Mouse (Mus musculus) hindbrain, embryonic 16.5 days (tissue): ENCODE results near the gene Zfp933. TPM values are rescaled to one million over a fixed set of nuclear protein-coding genes. Genes with fewer than 3 reads are reported as not detected.
"Not testable (repeated sequence)": the region's sequence is repeated elsewhere in the genome, so short reads cannot be mapped to it uniquely, and the experiment has no call there.

ENCODE experiments used
- ATAC-seq: fragments of 200-750 bp; cut with Nextera tagmentation; 2 replicates; pipeline ENCODE4 v1.8.0; 2017; ENCODE audit warnings: moderate TSS enrichment, moderate library complexity
- H3K27ac ChIP-seq: fragments of 300-500 bp; sonication (generic); 2 replicates; pipeline ENCODE4 v1.5.1; 2014; ENCODE audit warnings: low read depth, mild to moderate bottlenecking, control low read depth, low read length, moderate library complexity
- H3K27me3 ChIP-seq: fragments of 300-500 bp; sonication (generic); replicated peaks from 2 replicates; pipeline ENCODE4 v1.6.1; 2014; ENCODE audit warnings: low read length; ENCODE audit not compliant: control insufficient read depth, insufficient read depth
- H3K36me3 ChIP-seq: fragments of 300-500 bp; sonication (generic); 2 replicates; pipeline ENCODE4 v1.6.1; 2014; ENCODE audit warnings: mild to moderate bottlenecking, low read length, moderate library complexity, mixed read lengths; ENCODE audit not compliant: control insufficient read depth, insufficient read depth
- H3K4me1 ChIP-seq: fragments of 300-500 bp; sonication (generic); 2 replicates; pipeline ENCODE4 v1.6.1; 2014; ENCODE audit warnings: low read depth, low read length; ENCODE audit not compliant: control insufficient read depth, insufficient read depth
- H3K4me2 ChIP-seq: fragments of 300-500 bp; sonication (generic); 2 replicates; pipeline ENCODE4 v1.6.1; 2014; ENCODE audit warnings: mild to moderate bottlenecking, low read length, control low read depth, moderate library complexity
- H3K4me3 ChIP-seq: fragments of 300-500 bp; sonication (generic); 2 replicates; pipeline ENCODE4 v1.5.1; 2014; ENCODE audit warnings: mild to moderate bottlenecking, low read length, control low read depth, moderate library complexity
- H3K9ac ChIP-seq: fragments of 300-500 bp; sonication (generic); 2 replicates; pipeline ENCODE4 v1.6.1; 2014; ENCODE audit warnings: low read depth, mild to moderate bottlenecking, control low read depth, low read length, moderate library complexity
- H3K9me3 ChIP-seq: fragments of 300-500 bp; sonication (generic); 2 replicates; pipeline ENCODE4 v1.6.1; 2014; ENCODE audit warnings: mild to moderate bottlenecking, low read length, moderate library complexity; ENCODE audit not compliant: control insufficient read depth
- polyA plus RNA-seq: library from polyadenylated mRNA; unstranded; fragments of >200 nt; fragmentation: Nextera tagmentation; extraction: Ambion mirVana; gene quantifications from 2 replicates; pipeline ENCODE4 v1.2.1, GENCODE M21; 2015

The Zfp933 gene
- polyA plus RNA-seq, 1 experiment from 2014 or later, result 6.2 TPM

DNA sequence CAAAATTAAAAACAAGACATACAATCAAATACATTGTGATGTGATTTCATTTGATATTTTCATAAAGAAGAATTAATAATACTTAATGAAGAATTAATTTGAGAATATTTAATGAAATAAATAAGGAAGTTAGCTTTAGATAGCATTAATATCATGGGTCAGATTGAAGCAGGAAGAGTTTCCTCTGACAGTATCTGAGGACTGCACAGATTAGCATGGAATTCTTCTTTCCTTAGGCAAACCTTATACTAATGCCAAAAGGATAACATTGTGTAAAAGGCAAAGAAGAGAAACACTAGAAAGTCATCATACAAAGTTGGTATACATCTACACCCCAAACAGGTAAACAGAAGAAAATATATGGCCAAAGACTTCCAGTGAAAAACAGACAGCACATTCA is 56.4 kb downstream of the Zfp933 start:
- not testable (repeated sequence) for ATAC-seq, H3K9ac ChIP-seq, H3K27ac ChIP-seq, H3K36me3 ChIP-seq, H3K4me1 ChIP-seq, H3K27me3 ChIP-seq, H3K4me2 ChIP-seq, H3K4me3 ChIP-seq
- peaks cover 20% of the 10 kb centered on the region for H3K9me3 ChIP-seq

Other genes with a start within 250 kb of the Zfp933 start
- gene Zfp979, start 205.9 kb downstream of the Zfp933 start, polyA plus RNA-seq, result 2.6 and 2.9 TPM in 2 replicates
- gene Zfp534, start 145.8 kb downstream of the Zfp933 start, polyA plus RNA-seq, result 0.06 TPM in 1 of 2 replicates, not detected in the other
- gene Zfp984, start 38.6 kb downstream of the Zfp933 start, polyA plus RNA-seq, result 4.0 and 4.1 TPM in 2 replicates
- gene Miip, start 20.4 kb upstream of the Zfp933 start, polyA plus RNA-seq, result 37.6 and 38.7 TPM in 2 replicates
- 8.4 and 11.5 TPM in 2 replicates for gene Fv1, start 20.6 kb upstream of the Zfp933 start, polyA plus RNA-seq
- 107 and 115 TPM in 2 replicates for gene Mfn2, start 56.3 kb upstream of the Zfp933 start, polyA plus RNA-seq
- gene Plod1, start 88.4 kb upstream of the Zfp933 start, polyA plus RNA-seq, result 28.4 and 34.8 TPM in 2 replicates
- 8.0 and 10.6 TPM in 2 replicates for gene 2510039O18Rik, start 92.5 kb upstream of the Zfp933 start, polyA plus RNA-seq
- gene Nppb, start 137.4 kb upstream of the Zfp933 start, polyA plus RNA-seq, result 0.20 and 0.21 TPM in 2 replicates
- 1.2 and 1.6 TPM in 2 replicates for gene Nppa, start 152.4 kb upstream of the Zfp933 start, polyA plus RNA-seq
- 29.9 and 33.5 TPM in 2 replicates for gene Clcn6, start 190.5 kb upstream of the Zfp933 start, polyA plus RNA-seq
- gene Mthfr, start 190.7 kb upstream of the Zfp933 start, polyA plus RNA-seq, result 16.5 and 18.5 TPM in 2 replicates
- gene Agtrap, start 239.7 kb upstream of the Zfp933 start, polyA plus RNA-seq, result 7.4 and 9.3 TPM in 2 replicates